Mouse (Mus musculus) liver, embryonic 11.5 days (tissue): ENCODE results near the gene Il18rap. TPM values are rescaled to one million over a fixed set of nuclear protein-coding genes. Genes with fewer than 3 reads are reported as not detected.

ENCODE experiments used
- polyA plus RNA-seq: library from polyadenylated mRNA; unstranded; fragments of >200 nt; fragmentation: Nextera tagmentation; extraction: Ambion mirVana; gene quantifications from 2 replicates; pipeline ENCODE4 v1.2.1, GENCODE M21; 2014

Gene Il18rap
- polyA plus RNA-seq, 1 experiment from 2014 or later: 1.2 TPM

Other genes with a start within 250 kb of the Il18rap start
- 1.7 TPM in 2 replicates for gene Il1rl2, start 190.8 kb upstream of the Il18rap start, polyA plus RNA-seq
- gene Il1rl1, start 85.8 kb upstream of the Il18rap start, polyA plus RNA-seq: 1.7 and 2.3 TPM in 2 replicates
- 0.10 TPM in 1 of 2 replicates, not detected in the other for gene Il18r1, start 49.8 kb upstream of the Il18rap start, polyA plus RNA-seq
- gene Slc9a4, start 64.7 kb downstream of the Il18rap start, polyA plus RNA-seq: not detected in 2 replicates
- gene Slc9a2, start 165.2 kb downstream of the Il18rap start, polyA plus RNA-seq: not detected in 2 replicates